ENCODE assay signal across 20 mouse cellular contexts in the genomic region with DNA sequence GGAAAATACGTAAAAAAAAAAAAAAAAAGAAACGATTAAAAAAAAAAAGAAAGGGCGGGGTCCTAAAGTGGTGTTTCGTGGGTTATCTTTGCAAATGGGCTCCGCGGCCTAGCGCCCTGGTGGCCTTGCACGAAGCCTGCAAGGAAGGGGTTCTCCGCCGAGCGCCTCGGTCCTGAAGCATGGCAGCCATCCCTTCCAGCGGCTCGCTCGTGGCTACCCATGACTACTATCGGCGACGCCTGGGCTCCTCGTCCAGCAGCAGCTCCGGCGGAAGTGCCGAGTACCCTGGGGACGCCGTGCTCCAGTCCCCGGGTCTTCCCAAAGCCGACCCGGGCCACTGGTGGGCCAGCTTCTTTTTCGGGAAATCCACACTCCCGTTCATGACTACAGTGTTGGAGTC. TPM values are rescaled to one million over a fixed set of nuclear protein-coding genes. Genes with fewer than 3 reads are reported as not detected.
DNase-seq lines count a peak whose midpoint lies in the region; ATAC-seq and TF ChIP-seq lines count a peak whose summit lies in the region.
"Not testable (repeated sequence)": the region's sequence is repeated elsewhere in the genome, so short reads cannot be mapped to it uniquely, and the experiment has no call there.
"Had no signal": no experiment of that assay in that cellular context is flagged by ENCODE, and none has a peak within 500 bp of the region (broad histone marks: within the 10 kb centered on the region; RNA-seq: fewer than 3 reads in every experiment).

No protein-coding gene starts in this region.

- not testable (repeated sequence) for H3K9ac ChIP-seq in heart, adult 2 months (ENCODE audit: low read depth, low read length)

- not testable (repeated sequence) for TF ChIP-seq EP300 in heart, adult 2 months (IDR thresholded peaks at IDR 0.05; ENCODE audit: insufficient read depth, low read depth, low read length)

- not testable (repeated sequence) for TF ChIP-seq CTCF in heart, adult 2 months (IDR thresholded peaks at IDR 0.05); thymus, adult 2 months (IDR thresholded peaks at IDR 0.05; ENCODE audit: borderline replicate concordance, control insufficient read depth, extremely low read depth, insufficient read depth, low read length, poor library complexity)

- H3K4me1 ChIP-seq in heart, adult 2 months (ENCODE audit: control insufficient read depth, insufficient read depth, low read length); thymus, adult 2 months (replicated peaks; ENCODE audit: control insufficient read depth, insufficient read depth, low read length): not testable (repeated sequence)

- not testable (repeated sequence) for H3K36me3 ChIP-seq in heart, adult 2 months (ENCODE audit: control insufficient read depth, insufficient read depth, low read length); thymus, adult 2 months (ENCODE audit: control insufficient read depth, insufficient read depth, low read length)

- TF ChIP-seq POLR2A in heart, adult 2 months (IDR thresholded peaks at IDR 0.05; ENCODE audit: insufficient read depth, low read depth, low read length); thymus, adult 2 months (IDR thresholded peaks at IDR 0.05; ENCODE audit: control insufficient read depth, extremely low read depth, insufficient read depth, low read length, poor library complexity): not testable (repeated sequence)

- 0 out of 2 replicates have a peak, but pooled peaks have one; percentile 10 for ATAC-seq in cerebellum, adult (ENCODE audit: insufficient number of reproducible peaks, low FRiP score, low TSS enrichment)

- H3K79me2 ChIP-seq in heart, adult 2 months (replicated peaks; ENCODE audit: control insufficient read depth, insufficient read depth, low read length), result not testable (repeated sequence)

- peak; percentile 11 to 35 for DNase-seq in B cell, adult 2 months
- DNase-seq in cerebellum, postnatal 36 days, result peak; percentile 7 to 10
- peak; percentile 2 to 18 for DNase-seq in heart, adult 2 months
- DNase-seq in layer of hippocampus, adult 11-12 months (ENCODE audit: low spot score), result peak; percentile 5
- DNase-seq in lung, postnatal 36 days, result peak; percentile 6
- peak; percentile 22 to 25 for DNase-seq in right cerebral cortex, postnatal 10 days (ENCODE audit: low spot score in 2 of 2)
- DNase-seq in thymus, adult 2 months, result peak; percentile 14

- H3K27me3 ChIP-seq in heart, adult 2 months (ENCODE audit: control insufficient read depth, insufficient read depth, low read length); thymus, adult 2 months (ENCODE audit: control insufficient read depth, insufficient read depth, low read length): not testable (repeated sequence)

- not testable (repeated sequence) for H3K4me3 ChIP-seq in heart, adult 2 months; thymus, adult 2 months (ENCODE audit: control insufficient read depth, insufficient read depth, low read length)

- WGBS in heart, adult 2 months, result 84% methylated on average over 27 of the region's 29 CpGs
- 91% methylated on average over 28 of the region's 29 CpGs for WGBS in thymus, adult 2 months

- intact Hi-C loops in heart, adult 2 months (cut with DNase I), result not testable (repeated sequence)

- not testable (repeated sequence) for H3K27ac ChIP-seq in heart, adult 2 months; thymus, adult 2 months (ENCODE audit: control insufficient read depth, insufficient read depth, low read length)

RNA-seq across cellular contexts. Expression of gene Olfr1320, which starts 11.4 kb away (rescaled TPM):
- not detected for total RNA-seq in heart, adult 2 months (2021)
- not detected in 2 replicates for polyA plus RNA-seq in heart, adult 2 months (2012; rRNA removed)
- polyA plus RNA-seq in thymus, adult 2 months (2012; rRNA removed), result not detected in 2 replicates
- total RNA-seq: hematopoietic stem cell, adult 5-6 weeks; layer of hippocampus, postnatal 10 days; left cerebral cortex, postnatal 14 days had no signal
- polyA plus RNA-seq: C2C12; cortical plate, adult 2 months; embryonic facial prominence, embryonic 14.5 days; forebrain, embryonic 14.5 days; G1E; heart, embryonic 11.5 days; kidney, embryonic 15.5 days; liver, embryonic 11.5 days; neural tube, embryonic 15.5 days had no signal
